9 mouse cellular contexts compared by ENCODE assay signal in the genomic region with DNA sequence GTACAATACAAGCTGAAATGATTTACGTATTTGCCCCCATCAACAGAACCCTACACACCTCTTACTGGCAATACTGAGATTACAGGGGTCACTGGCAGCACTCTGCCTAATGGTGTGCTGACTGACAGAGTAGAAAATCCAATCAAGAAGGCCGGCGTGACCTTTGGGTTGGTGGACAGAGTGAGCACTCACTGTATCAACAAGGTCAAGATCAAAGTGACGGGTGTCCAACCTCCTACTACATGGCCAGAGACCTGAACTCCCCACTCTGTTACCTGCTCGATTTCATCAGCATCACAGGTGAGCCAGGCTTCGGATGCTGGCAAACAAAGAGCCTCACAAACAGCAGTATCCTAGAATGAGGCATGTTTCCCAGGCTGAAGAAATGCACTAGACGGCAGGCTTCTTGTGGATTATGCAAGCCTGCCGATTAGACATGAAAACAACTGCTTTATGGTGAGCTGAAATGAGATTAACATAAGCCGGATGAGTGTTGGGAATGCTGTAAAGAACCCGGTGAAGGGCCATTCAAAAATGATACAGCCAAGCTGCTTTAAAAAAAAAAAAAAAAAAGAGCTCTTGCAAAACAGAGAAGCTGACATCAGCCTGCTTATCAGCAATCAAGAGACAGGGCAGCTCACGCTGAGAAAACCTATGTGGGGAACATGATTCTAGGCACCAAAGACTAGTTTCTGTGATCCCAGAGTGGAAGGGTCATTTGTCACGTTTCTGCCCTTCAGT.
DNase-seq lines count a peak whose midpoint lies in the region; ATAC-seq and TF ChIP-seq lines count a peak whose summit lies in the region.
"Had no signal": no experiment of that assay in that cellular context is flagged by ENCODE, and none has a peak within 500 bp of the region (broad histone marks: within the 10 kb centered on the region; RNA-seq: fewer than 3 reads in every experiment).

No protein-coding gene starts in this region.

- DNase-seq in lung, postnatal 0 days (ENCODE audit: low spot score) = peak; percentile 86
- no peak for DNase-seq in lung, postnatal 14 days
- no peak for DNase-seq in embryonic facial prominence, embryonic 14.5 days (ENCODE audit: low spot score)
- DNase-seq in retina, postnatal 7 days (ENCODE audit: low read depth, low spot score) = peak; percentile 74
- DNase-seq in cerebellum, adult 18-20 months = no peak
- no peak for DNase-seq in layer of hippocampus, postnatal 25 days (ENCODE audit: extremely low spot score in 1 of 2, low spot score in 1 of 2)
- DNase-seq in heart, adult 18-20 months = no peak

- no peaks in the 10 kb centered on the region for H3K36me3 ChIP-seq in lung, postnatal 0 days (ENCODE audit: insufficient read depth, low read length)
- no peaks in the 10 kb centered on the region for H3K36me3 ChIP-seq in embryonic facial prominence, embryonic 14.5 days (ENCODE audit: control insufficient read depth, insufficient read depth, low read length)
- no peaks in the 10 kb centered on the region for H3K36me3 ChIP-seq in liver, embryonic 15.5 days (replicated peaks)
- H3K36me3 ChIP-seq: limb, embryonic 15.5 days had no signal

- no peak overlapping the region for H3K27ac ChIP-seq in lung, postnatal 0 days (ENCODE audit: low read length)
- H3K27ac ChIP-seq in embryonic facial prominence, embryonic 14.5 days (replicated peaks; ENCODE audit: low read depth, low read length) = no peak overlapping the region
- H3K27ac ChIP-seq in liver, embryonic 15.5 days (replicated peaks) = no peak overlapping the region
- H3K27ac ChIP-seq: limb, embryonic 15.5 days had no signal

- peak; percentile 57 for TF ChIP-seq EP300 in lung, postnatal 0 days (IDR thresholded peaks at IDR 0.05)

- no peaks in the 10 kb centered on the region for H3K27me3 ChIP-seq in lung, postnatal 0 days (replicated peaks; ENCODE audit: insufficient read depth, low read length)
- H3K27me3 ChIP-seq in embryonic facial prominence, embryonic 14.5 days (replicated peaks; ENCODE audit: control insufficient read depth, insufficient read depth, low read length) = no peaks in the 10 kb centered on the region
- no peaks in the 10 kb centered on the region for H3K27me3 ChIP-seq in liver, embryonic 15.5 days
- H3K27me3 ChIP-seq: limb, embryonic 15.5 days had no signal

- H3K4me1 ChIP-seq in lung, postnatal 0 days (ENCODE audit: insufficient read depth, low read depth, low read length) = no peaks in the 10 kb centered on the region
- H3K4me1 ChIP-seq in embryonic facial prominence, embryonic 14.5 days (ENCODE audit: control insufficient read depth, insufficient read depth, low read length) = 0 out of 2 replicates have a peak, but pooled peaks cover 4% of the 10 kb centered on the region
- H3K4me1 ChIP-seq in liver, embryonic 15.5 days (replicated peaks) = peaks cover 12% of the 10 kb centered on the region; the same call in 1 of the 2 replicates
- H3K4me1 ChIP-seq: limb, embryonic 15.5 days had no signal

- 31% methylated on average over 12 of the region's 12 CpGs for WGBS in lung, postnatal 0 days
- WGBS in embryonic facial prominence, embryonic 14.5 days = 43% methylated on average over 12 of the region's 12 CpGs
- 50% methylated on average over 12 of the region's 12 CpGs for WGBS in liver, embryonic 15.5 days (ENCODE audit: insufficient replicate concordance)

- H3K9me3 ChIP-seq in lung, postnatal 0 days (ENCODE audit: low read length) = no peaks in the 10 kb centered on the region
- H3K9me3 ChIP-seq in embryonic facial prominence, embryonic 14.5 days (ENCODE audit: control insufficient read depth, low read length) = no peaks in the 10 kb centered on the region
- H3K9me3 ChIP-seq in liver, embryonic 15.5 days (replicated peaks) = no peaks in the 10 kb centered on the region
- H3K9me3 ChIP-seq: limb, embryonic 15.5 days had no signal

- H3K9ac ChIP-seq in lung, postnatal 0 days (replicated peaks; ENCODE audit: low read depth) = no peak overlapping the region
- no peak overlapping the region for H3K9ac ChIP-seq in embryonic facial prominence, embryonic 14.5 days (ENCODE audit: low read depth, low read length)
- no peak overlapping the region for H3K9ac ChIP-seq in liver, embryonic 15.5 days
- H3K9ac ChIP-seq: limb, embryonic 15.5 days had no signal

- no peak overlapping the region for H3K4me2 ChIP-seq in lung, postnatal 0 days (replicated peaks; ENCODE audit: low read depth, low read length)
- H3K4me2 ChIP-seq in embryonic facial prominence, embryonic 14.5 days (ENCODE audit: low read depth, low read length) = no peak overlapping the region
- H3K4me2 ChIP-seq in liver, embryonic 15.5 days = no peak overlapping the region
- H3K4me2 ChIP-seq: limb, embryonic 15.5 days had no signal

- no peak overlapping the region for H3K4me3 ChIP-seq in lung, postnatal 0 days (ENCODE audit: low read depth, low read length)
- no peak overlapping the region for H3K4me3 ChIP-seq in embryonic facial prominence, embryonic 14.5 days (ENCODE audit: low read depth, low read length)
- H3K4me3 ChIP-seq in liver, embryonic 15.5 days (replicated peaks) = no peak overlapping the region
- H3K4me3 ChIP-seq: limb, embryonic 15.5 days had no signal

- TF ChIP-seq CTCF in lung, postnatal 0 days (IDR thresholded peaks at IDR 0.05) = 0 out of 2 replicates have a peak, but pooled peaks have one; percentile 8

- ATAC-seq in lung, postnatal 0 days = peak; percentile 84
- ATAC-seq in embryonic facial prominence, embryonic 14.5 days (ENCODE audit: low read depth) = peak; percentile 41; the same call in 1 of the 2 replicates
- peak; percentile 51; the same call in 1 of the 2 replicates for ATAC-seq in liver, embryonic 15.5 days (ENCODE audit: insufficient read depth)

Comparison
In these comparisons a context has a peak if more than half of its experiments do, and no peak if none do; other contexts are left out.
1. DNase-seq: peak in lung, postnatal 0 days (single experiment) and retina, postnatal 7 days (single experiment); none in lung, postnatal 14 days (single experiment), embryonic facial prominence, embryonic 14.5 days (single experiment), cerebellum, adult 18-20 months (0 of 2), layer of hippocampus, postnatal 25 days (0 of 2) and heart, adult 18-20 months (0 of 2).
2. Peak in every context shown above with its lines, with median percentiles within 50 percentile points of each other: ATAC-seq.